Mouse (Mus musculus): ENCODE results near the gene Maf.

The Maf gene

GRCm38 (mm10) chr8:115705591-115706110 is 1.9 kb downstream of the Maf start:
- DNase-seq (ENCODE audit: low spot score) = peak; percentile 21

DNA sequence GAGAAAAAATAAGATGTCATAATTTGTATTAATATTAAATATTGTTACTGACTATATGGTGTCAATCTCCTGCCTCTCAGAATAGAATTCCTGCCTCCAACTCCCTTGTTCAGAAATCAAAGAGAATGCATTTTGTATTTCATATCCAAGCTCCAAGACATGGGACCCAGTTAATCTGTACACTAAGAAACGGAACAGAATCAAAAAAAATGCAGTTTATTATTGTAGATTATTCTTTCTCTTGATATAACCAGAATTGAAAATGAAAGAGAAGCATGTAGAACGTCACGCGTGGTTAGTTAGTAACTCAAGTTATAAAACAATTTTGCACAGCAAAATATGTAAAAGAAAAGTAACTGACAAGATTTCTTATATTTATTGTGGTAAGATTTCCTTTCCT is 4.5 kb downstream of the Maf start:
- DNase-seq (ENCODE audit: low spot score) = no peak

GRCm38 (mm10) chr8:115701001-115701400 is 6.6 kb downstream of the Maf start:
- DNase-seq (ENCODE audit: low spot score) = no peak

- no peak for DNase-seq (ENCODE audit: low spot score)
Measured at GRCm38 (mm10) chr8:115699151-115699550, 8.4 kb downstream of the Maf start.

DNA sequence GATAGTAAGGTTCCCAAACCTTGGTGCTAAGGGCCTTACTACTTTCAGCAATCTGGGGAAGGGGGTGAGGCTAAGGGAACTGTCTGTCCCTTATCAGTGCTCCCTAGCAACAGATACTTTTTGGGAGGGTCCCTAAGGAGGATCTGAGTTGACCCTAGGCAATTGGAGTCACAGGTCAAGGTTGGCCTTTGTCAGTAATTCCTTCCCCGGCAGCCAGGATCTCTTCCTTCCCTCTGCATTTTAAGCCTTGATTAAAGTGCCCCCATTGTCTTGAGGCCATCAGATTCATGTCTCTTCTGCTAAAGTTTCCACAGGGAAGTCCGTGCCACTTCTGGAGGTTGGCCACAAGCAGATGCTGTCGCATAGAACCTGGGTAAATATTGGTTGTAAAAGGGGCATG is 10.2 kb downstream of the Maf start:
- no peak for DNase-seq (ENCODE audit: low spot score)

- DNase-seq (ENCODE audit: low spot score) = no peak
Measured at GRCm38 (mm10) chr8:115696661-115697060, 10.9 kb downstream of the Maf start.

GRCm38 (mm10) chr8:115687349-115687748 is 20.2 kb downstream of the Maf start:
- DNase-seq (ENCODE audit: low spot score) = no peak

DNA sequence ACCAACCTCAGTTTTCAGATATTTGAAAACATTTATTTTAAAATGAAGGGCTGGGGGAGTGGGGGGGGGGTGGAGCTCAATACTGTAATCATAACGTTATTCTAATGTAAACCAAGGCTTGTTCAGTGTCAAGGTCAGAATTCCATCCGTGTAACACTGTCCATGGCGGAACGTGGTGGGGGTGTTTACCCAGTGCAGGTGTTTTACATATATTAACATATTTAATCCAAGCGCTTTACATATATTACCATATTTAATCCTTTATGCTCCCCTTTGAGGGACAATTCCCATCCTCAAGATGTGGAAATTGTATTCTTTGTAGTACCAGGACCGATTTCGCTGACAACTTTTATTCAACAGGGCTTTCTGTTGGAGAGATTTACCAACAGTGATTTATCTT is 24.3 kb downstream of the Maf start:
- no peak for DNase-seq (ENCODE audit: low spot score)

DNA sequence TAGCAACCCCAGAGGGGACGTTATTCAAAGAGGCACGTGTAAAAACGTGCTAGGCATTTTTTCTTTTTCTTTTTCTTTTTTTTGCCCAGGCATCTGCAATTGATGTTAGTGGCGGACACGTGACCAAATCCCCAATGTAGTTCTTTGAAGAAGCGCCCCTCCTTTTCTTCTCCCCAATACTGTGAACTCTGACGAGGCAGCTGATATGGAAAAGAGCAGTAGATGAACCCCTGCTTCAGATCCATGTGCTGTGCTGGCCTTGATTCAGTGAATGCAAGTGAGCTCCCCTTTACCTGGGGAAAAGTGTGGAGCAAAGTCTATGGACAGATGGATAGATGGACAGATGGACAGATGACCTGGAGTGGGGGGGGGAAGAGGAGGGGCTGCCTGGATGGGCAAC is 28.1 kb downstream of the Maf start:
- no peak for DNase-seq (ENCODE audit: low spot score)

DNA sequence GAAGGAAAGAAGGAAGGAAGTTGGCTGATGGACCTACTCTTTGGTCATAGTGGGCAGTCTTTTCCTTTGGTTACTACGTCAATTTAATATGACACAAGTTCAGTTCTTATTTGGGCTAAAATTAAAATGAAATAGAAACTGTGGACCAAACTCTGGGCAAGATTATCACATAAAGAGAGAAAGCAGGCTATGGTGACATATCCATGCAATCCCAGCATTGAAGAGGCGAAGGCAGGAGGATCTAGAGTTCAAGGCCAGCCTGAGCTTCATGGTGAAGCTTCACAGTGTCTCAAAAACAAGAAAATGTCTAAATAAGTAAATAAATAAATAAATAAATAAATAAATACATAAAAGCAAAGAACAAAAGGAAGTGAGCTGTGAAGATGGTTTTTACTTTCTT is 42.7 kb downstream of the Maf start:
- DNase-seq (ENCODE audit: low spot score) = no peak

DNA sequence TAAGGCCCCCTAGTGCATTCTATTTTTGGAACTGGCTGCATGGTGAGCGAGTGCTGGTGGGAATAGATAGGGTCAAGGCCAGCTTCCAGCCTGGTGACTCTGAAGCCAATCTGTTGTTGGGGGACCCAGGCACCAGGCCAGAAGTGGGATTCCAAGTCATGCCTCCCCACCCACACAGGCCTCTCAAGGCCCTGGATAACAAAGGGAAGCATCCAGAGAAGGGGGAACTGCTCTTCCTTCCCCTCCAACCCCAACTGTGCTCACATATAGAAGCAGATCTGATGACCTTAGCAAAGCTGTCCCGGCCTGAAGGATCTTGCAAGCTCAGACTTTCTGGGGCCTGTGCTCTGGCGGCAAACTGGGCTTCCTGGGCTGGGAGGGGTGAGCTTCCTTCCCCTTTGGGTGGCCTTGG is 57.5 kb downstream of the Maf start:
- DNase-seq (ENCODE audit: low spot score) = peak; percentile 3

GRCm38 (mm10) chr8:115645139-115645538 is 62.5 kb downstream of the Maf start:
- DNase-seq (ENCODE audit: low spot score) = no peak

GRCm38 (mm10) chr8:115641936-115642335 is 65.7 kb downstream of the Maf start:
- DNase-seq (ENCODE audit: low spot score) = no peak

DNA sequence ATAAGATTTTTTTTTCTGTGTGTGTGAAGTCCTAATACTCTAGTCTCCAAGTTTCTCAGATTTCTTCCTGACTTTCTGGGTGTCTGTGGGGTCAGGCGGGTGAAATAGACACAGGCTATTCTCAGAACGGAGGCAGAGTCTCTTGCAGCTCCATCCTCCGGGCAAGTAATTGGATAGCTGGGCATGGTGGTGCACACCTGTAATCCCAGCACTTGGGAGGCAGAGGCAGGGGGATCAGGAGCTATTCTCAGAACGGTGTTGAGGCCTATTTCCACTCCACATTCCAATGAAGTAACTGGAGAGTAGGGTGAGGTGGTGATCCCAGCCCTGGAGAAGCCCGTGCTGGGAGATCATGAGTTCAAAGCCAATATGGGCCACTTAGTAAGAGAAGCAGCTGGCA is 67.6 kb downstream of the Maf start:
- DNase-seq (ENCODE audit: low spot score) = no peak

- no peak for DNase-seq (ENCODE audit: low spot score)
Measured at GRCm38 (mm10) chr8:115636751-115637150, 70.8 kb downstream of the Maf start.
